Mouse (Mus musculus): Measurements from ENCODE around the gene Dpm1.

Dpm1 gene

DNA sequence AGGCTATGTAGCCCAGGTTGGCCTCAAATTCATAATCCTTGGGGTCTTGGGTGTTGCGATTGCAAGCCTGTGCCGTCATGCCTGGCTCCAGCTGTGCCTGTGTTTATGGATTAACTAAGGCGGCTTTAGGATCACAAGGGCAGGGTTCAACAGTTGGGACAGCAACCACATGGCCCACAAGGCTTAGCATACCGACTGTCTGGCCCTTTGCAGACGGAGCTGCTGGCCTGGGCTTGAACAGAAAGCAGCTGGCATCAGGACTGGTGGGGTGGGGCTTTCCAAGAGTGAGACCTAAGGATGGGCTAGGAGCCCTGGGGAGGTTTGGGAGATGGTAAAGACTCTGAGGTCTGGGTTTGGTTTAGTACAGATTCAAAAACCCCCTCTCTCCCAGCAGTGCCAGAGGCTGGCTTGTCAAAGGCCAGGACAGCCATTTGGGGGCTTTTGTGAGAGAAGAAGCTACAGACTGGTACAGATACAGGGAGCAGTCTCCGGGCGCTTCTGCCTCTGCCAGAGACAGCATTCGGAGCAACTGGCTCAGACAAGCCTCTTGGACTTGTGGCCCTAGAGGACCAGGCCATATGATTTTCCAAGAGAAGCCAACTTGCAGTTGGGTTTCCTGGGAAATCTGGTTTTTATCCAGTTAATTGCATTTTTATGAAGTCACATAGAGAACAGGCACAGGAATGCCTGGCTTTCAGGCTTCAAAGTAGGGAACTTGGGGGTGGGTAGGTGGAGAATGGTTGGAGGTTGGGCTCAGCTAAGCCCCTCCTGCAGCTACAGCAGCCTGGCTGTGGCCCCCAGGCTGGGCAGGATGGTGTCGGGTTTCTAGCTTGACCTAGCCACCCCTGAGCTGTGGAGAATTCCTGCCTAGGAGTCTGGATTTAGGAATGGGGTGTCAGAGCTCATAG, 61.2 kb downstream of the Dpm1 start:
- ATAC-seq (ENCODE audit: insufficient number of reproducible peaks, low FRiP score, low TSS enrichment) = no peak

DNA sequence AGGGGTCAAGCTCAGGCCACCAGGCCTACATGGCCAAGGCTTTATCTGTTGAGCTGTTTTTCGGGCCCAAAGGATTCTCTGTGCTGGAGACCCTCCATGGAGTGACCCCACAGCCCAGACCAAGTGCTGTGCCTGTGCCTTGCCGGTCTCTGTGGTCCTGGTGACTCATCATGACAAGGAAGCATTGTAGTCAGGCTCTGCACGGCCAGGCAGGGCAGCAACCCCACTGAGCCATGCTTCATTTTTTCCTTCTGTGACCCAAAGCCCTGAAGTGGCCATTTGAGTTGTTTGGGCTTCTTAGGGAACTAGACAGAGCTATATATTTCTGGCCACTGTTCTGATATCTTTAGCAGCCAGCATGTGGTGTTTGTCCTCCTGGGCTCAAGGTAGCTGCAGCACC, 62.6 kb downstream of the Dpm1 start:
- ATAC-seq (ENCODE audit: insufficient number of reproducible peaks, low FRiP score, low TSS enrichment) = no peak

DNA sequence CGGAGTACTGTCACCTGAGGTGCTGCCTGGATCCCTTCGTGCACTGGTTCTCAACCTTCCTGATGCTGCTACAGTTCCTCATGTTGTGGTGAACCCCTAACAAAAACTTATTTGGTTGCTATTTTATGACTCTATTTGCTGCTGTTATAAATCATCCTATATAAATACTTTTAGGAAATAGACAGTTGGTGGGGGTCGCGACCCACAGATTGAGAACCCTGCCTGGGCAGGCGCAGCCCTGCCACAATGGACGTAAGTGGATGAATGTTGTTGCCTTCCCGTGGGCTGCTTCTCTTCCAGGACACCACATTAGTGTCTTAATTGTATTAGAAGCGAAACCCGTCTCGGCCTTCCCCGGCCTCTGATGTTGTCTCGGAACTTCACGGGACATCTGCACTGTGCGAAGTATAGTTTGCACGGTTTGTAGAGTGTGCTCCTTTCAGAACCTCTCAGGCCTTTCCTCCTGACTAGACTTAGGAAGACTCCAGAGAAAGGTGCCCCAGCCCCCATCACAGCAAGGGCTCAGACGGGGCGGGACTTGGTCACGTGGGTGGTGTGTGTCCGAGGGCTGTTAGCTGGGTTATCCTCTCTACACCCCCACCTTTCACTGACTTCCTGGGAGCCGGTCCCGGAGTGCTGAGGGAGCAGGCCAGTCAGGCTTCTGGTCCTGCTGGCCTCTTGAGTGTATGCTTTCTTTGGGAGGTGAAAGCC, 63.5 kb downstream of the Dpm1 start:
- no peak for ATAC-seq (ENCODE audit: insufficient number of reproducible peaks, low FRiP score, low TSS enrichment)

DNA sequence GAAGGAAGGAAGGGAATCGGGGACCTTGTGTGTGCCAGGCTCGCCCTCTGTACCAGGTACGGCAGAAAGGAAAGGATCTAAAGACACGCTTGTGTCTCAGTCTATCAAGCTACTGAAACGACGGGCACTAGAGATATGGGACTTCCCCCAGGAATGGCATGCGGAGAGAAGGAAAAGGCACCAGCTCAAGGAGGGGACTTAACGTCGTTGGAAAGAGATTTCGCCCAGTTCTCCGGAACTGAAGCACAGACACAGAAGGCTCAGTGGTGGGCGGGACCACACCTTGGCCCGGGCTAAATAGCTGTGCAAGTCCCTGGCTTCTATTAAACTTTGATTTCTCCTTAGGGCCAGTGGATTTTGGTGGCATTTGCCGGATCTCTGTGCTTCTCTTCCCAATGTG, 68.4 kb downstream of the Dpm1 start:
- no peak for ATAC-seq (ENCODE audit: insufficient number of reproducible peaks, low FRiP score, low TSS enrichment)

DNA sequence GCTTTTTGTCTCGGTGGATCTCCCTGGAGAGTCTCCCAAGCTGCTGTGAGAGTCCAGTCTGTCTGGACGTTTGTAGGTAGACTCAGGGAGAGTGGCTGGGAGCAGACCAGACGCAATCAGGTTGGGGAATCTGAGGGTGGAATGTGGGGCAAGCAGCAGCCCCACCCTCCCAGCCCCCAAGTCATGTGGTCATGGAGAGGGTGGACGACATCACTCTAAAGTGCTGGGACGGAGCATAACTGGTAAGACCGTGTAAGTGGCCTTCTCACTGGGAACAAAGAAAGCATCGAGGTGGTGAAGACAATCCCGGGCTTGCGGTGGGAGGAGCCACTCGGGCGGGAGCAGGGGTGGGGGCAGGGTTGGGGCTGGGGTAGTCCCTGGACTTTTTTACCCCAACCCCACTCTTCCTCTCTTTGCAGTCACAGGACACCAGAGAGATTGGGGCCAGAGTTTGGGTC, 68.8 kb downstream of the Dpm1 start:
- no peak for ATAC-seq (ENCODE audit: insufficient number of reproducible peaks, low FRiP score, low TSS enrichment)

DNA sequence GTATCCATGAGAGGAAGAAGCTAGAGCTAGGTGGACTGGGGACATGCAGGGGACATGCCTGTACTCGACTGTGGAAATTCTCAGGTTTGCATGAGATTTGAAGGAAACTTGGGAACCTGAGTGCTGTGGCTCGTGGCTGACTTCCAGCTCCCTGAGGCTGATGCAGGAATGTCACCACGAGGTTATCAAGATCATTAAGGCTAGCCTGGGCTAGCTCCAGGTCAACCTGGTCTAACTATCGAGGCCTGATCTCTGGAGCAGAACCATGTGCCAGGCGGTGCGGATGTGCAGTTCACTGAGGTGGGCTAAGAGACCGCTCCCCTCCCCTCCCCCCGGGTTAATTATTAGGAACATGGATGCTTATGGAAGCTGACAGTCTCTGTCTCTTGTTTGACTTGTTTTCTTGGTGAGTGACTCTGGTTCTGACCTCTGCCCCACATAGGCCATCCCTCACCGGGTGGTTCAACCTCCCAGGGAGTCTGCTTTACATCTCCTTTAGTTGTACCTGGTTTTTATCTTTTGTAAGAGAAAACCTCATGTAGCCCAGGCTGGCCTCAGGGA, 69.9 kb downstream of the Dpm1 start:
- no peak for ATAC-seq (ENCODE audit: insufficient number of reproducible peaks, low FRiP score, low TSS enrichment)

Data from cerebellum, adult (tissue).